Mouse (Mus musculus) C2C12 (cell line): ENCODE results near the gene Susd1. TPM values are rescaled to one million over a fixed set of nuclear protein-coding genes. Genes with fewer than 3 reads are reported as not detected.

Experiments used
- H3K27me3 ChIP-seq: one replicate; pipeline ENCODE4 v1.6.1; 2011; ENCODE audit not compliant: control insufficient read depth, insufficient read depth, insufficient read length
- H3K36me3 ChIP-seq: one replicate; pipeline ENCODE4 v1.6.1; 2011; ENCODE audit not compliant: control insufficient read depth, insufficient read depth
- H3K4me3 ChIP-seq: one replicate; pipeline ENCODE4 v1.5.1; 2011; ENCODE audit warnings: mild to moderate bottlenecking, control low read depth; ENCODE audit not compliant: poor library complexity, insufficient read depth, severe bottlenecking
- H3K79me2 ChIP-seq: one replicate; pipeline ENCODE4 v1.6.1; 2011; ENCODE audit not compliant: control insufficient read depth, insufficient read depth
- H3K79me3 ChIP-seq: one replicate; pipeline ENCODE4 v1.6.1; 2011; ENCODE audit warnings: low read depth, control low read depth
- H3ac ChIP-seq: one replicate; pipeline ENCODE3; 2011; ENCODE audit warnings: low read depth; ENCODE audit not compliant: control insufficient read depth, insufficient read length
- CEBPB ChIP-seq: IDR thresholded peaks from one replicate; pipeline ENCODE4 v1.6.1; 2011; ENCODE audit warnings: low read depth, mild to moderate bottlenecking, control low read depth, moderate library complexity
- CTCF ChIP-seq: IDR thresholded peaks from one replicate; pipeline ENCODE4 v1.5.1; 2011; ENCODE audit not compliant: control insufficient read depth, insufficient read depth, insufficient read length
- FOSL1 ChIP-seq: IDR thresholded peaks from one replicate; pipeline ENCODE4 v1.8.0; 2011; ENCODE audit warnings: mild to moderate bottlenecking, low read length; ENCODE audit not compliant: poor library complexity, insufficient read depth, severe bottlenecking
- MAX ChIP-seq: IDR thresholded peaks from one replicate; pipeline ENCODE4 v1.6.1; 2011; ENCODE audit warnings: mild to moderate bottlenecking, control low read depth
- MYOD1 ChIP-seq: IDR thresholded peaks from one replicate; pipeline ENCODE4 v1.6.1; 2011; ENCODE audit warnings: low read depth; ENCODE audit not compliant: control insufficient read depth, insufficient read length
- MYOG ChIP-seq: IDR thresholded peaks from one replicate; pipeline ENCODE4 v1.6.1; 2011; ENCODE audit not compliant: control insufficient read depth, insufficient read length; ENCODE audit errors: extremely low read depth
- USF1 ChIP-seq: IDR thresholded peaks from one replicate; pipeline ENCODE4 v1.6.1; 2011; ENCODE audit warnings: low read depth, mild to moderate bottlenecking, control low read depth, moderate library complexity
- polyA plus RNA-seq: library from polyadenylated mRNA; unstranded; fragments of >200 nt; fragmentation: generic; extraction: Trizol; gene quantifications from one replicate; pipeline ENCODE4 v1.2.1, GENCODE M21; 2012; ENCODE audit warnings: missing spikeins

The Susd1 gene
- polyA plus RNA-seq, 1 experiment = 1.5 TPM

DNA sequence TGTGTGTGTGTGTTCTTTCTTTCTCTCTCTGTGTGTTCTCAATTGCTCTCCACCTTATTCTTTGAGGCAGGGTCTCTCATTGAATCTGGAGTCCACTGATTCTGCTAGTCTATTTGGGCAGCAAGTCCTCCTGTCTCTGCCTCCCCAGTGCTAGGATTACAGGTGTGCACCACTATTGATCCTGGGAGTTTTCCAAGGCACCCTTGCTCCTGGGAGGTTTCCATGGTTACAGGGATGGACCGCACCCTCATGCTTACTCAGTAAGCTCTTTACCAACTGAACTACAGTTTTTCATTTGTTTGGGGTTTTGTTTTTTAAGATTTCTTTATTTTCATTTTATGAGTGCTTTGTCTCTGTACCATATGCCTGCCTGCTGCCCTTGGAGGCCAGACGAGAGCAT is 68.5 kb downstream of the Susd1 start:
- Histone ChIP-seq H3K4me3 (no peak overlapping the region), H3K36me3 (no peaks in the 10 kb centered on the region), H3ac (no peak overlapping the region), H3K27me3 (no peaks in the 10 kb centered on the region), H3K79me3 (no peaks in the 10 kb centered on the region), H3K79me2 (no peaks in the 10 kb centered on the region)
- TF ChIP-seq CTCF = no peak
- no peak for TF ChIP-seq MAX
- no peak for TF ChIP-seq MYOG
- TF ChIP-seq FOSL1 = no peak
- no peak for TF ChIP-seq USF1
- no peak for TF ChIP-seq MYOD1
- TF ChIP-seq CEBPB = no peak

DNA sequence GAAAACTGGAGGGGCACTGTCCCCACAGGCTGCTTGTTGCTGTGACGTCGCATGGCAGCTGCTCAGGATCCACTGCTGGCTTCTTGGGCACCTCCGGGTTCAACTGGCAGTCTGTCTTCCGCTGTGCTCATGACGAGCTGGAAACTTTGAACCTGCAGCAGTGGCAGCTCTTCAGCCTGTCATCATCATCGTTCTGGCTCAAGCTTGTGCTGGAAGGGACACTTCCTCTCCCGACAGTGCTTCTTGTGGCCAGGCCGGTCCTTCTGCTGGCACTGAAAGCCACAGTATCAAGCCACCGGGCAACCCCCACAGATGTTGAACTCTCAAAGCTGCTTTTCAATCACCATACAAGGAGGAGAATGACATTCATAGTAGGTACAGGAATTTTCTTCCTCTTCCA is 70.3 kb downstream of the Susd1 start:
- H3K4me3 ChIP-seq = no peak overlapping the region
- H3K27me3 ChIP-seq = no peaks in the 10 kb centered on the region
- H3K79me3 ChIP-seq = no peaks in the 10 kb centered on the region
- H3ac ChIP-seq = no peak overlapping the region
- TF ChIP-seq MYOD1 (no peak), MYOG (no peak), CTCF (no peak), USF1 (no peak), CEBPB (no peak), FOSL1 (no peak), MAX (no peak)
- H3K79me2 ChIP-seq = no peaks in the 10 kb centered on the region
- no peaks in the 10 kb centered on the region for H3K36me3 ChIP-seq

DNA sequence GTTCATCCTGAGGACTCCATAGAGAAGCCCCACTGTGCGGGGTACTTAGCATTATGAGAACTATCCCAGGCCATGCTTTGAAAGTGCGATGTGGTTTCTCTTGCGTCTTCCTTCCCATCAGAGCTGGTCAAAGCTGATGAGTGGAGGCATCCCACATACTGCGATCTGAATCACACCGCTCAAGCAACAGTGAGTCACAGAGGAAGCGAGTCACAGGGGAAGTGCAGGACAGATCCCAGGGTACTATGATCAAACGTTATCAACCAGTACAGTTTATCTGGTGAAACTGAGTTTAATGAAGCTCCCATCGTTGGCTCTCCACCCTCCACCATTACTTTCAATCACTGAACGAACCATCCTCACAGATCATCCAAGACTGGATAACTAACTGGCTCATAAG is 72.2 kb downstream of the Susd1 start:
- no peak for TF ChIP-seq MYOD1
- TF ChIP-seq FOSL1 = no peak
- no peak for TF ChIP-seq CEBPB
- no peak for TF ChIP-seq MAX
- no peak for TF ChIP-seq CTCF
- TF ChIP-seq USF1 = no peak
- no peak for TF ChIP-seq MYOG
- no peaks in the 10 kb centered on the region for H3K27me3 ChIP-seq
- no peaks in the 10 kb centered on the region for H3K79me2 ChIP-seq
- H3K79me3 ChIP-seq = no peaks in the 10 kb centered on the region
- H3K36me3 ChIP-seq = no peaks in the 10 kb centered on the region
- H3ac ChIP-seq = no peak overlapping the region
- no peak overlapping the region for H3K4me3 ChIP-seq

DNA sequence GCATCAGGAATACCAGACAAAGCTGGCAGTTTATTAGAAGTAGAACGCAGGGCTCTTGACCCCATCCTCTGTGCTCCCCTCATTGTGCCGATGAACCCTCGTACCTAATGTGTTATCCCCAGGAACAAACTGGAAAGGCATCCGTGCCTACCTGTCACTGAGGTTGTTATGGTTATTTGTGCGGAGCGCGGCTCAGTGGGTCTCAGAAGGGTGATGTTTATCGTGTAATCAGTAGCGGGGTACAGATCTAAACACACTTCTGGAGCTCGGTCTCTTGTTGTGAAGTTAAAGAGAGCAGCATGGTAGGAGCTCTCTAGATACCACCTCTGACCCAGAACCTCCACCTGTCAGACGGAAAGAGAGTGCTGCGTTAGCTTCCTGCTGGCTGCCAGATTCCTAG is 72.9 kb downstream of the Susd1 start:
- H3K4me3 ChIP-seq = no peak overlapping the region
- TF ChIP-seq USF1 = no peak
- no peak for TF ChIP-seq MYOD1
- no peak for TF ChIP-seq FOSL1
- no peak for TF ChIP-seq CEBPB
- no peak for TF ChIP-seq MAX
- TF ChIP-seq CTCF = no peak
- TF ChIP-seq MYOG = no peak
- H3K79me2 ChIP-seq = no peaks in the 10 kb centered on the region
- no peaks in the 10 kb centered on the region for H3K36me3 ChIP-seq
- no peaks in the 10 kb centered on the region for H3K27me3 ChIP-seq
- H3K79me3 ChIP-seq = no peaks in the 10 kb centered on the region
- no peak overlapping the region for H3ac ChIP-seq

DNA sequence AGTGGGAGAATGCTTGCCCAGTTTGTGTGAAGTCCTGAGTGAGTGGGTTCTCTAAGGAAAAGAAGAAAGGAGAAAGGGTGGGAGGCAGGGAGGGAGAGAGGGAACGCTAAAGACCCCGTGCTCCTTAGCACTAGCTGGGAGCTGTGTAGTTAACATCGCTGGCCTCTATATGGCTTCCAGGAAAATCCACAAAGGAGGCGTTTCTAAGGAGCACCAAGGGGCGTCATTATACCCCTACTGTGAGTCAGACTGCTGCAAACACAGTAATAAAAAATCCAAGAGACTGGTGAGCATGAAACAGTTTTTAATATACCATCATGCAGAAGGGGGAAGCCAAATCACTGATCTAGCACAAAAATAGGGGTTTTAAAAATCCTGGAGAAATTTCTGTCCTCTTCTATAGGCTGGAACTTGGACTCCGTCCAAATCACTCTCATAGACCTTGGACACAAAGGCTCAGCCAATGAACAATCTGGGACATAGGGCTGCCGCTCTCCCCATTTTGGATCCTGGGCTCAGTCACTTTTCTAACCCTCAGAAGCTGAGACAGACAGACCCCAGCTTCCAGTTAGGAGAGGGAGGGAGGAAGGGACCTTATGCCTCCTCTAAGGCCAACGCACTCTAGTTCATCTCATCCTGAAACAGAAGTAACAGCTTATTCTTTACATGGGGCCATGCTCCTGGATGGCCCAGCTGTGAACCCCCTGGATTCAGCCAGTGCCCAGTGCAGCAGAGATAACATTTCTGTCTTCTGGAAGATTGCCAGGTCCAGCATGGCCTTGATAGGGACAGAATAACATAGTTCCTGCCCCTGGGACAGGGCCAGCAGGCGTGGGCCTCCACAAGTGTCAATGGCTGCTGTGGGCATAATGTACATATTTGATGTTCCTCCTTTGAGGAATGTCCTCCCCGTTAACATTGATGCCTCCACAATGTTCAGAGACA is 73.9 kb downstream of the Susd1 start:
- H3K79me3 ChIP-seq = no peaks in the 10 kb centered on the region
- TF ChIP-seq CEBPB (no peak), MYOG (no peak), FOSL1 (no peak), CTCF (no peak), USF1 (no peak), MYOD1 (no peak), MAX (no peak)
- H3K36me3 ChIP-seq = no peaks in the 10 kb centered on the region
- no peak overlapping the region for H3K4me3 ChIP-seq
- no peaks in the 10 kb centered on the region for H3K27me3 ChIP-seq
- no peak overlapping the region for H3ac ChIP-seq
- H3K79me2 ChIP-seq = no peaks in the 10 kb centered on the region

DNA sequence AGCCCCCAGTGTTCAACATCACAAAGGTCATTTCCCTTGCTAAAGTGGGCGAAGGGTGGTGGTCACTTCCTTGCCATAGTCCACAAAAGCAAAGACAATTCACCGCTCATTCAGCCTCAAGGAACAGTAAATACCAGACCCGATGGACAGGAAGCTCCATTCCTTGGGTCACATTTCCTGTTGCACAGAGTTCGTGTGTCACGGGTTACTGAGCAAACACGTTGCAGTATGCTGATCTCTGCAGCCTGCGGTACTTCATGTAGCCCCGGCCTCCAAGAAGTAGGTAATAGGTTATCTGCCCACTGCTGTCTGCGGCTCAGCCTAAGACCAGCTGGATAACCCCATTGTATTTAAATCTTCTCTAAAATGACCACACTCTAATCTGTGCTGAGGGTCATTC is 75.4 kb downstream of the Susd1 start:
- H3K79me3 ChIP-seq = no peaks in the 10 kb centered on the region
- no peak overlapping the region for H3ac ChIP-seq
- H3K4me3 ChIP-seq = no peak overlapping the region
- TF ChIP-seq MYOD1 (no peak), MAX (no peak), CEBPB (no peak), FOSL1 (no peak), MYOG (no peak), CTCF (no peak), USF1 (no peak)
- no peaks in the 10 kb centered on the region for H3K27me3 ChIP-seq
- H3K79me2 ChIP-seq = no peaks in the 10 kb centered on the region
- no peaks in the 10 kb centered on the region for H3K36me3 ChIP-seq
